Mouse (Mus musculus) stomach, embryonic 14.5 days (tissue): ENCODE data around the gene Ubp1. TPM values are rescaled to one million over a fixed set of nuclear protein-coding genes. Genes with fewer than 3 reads are reported as not detected.

Source experiments
- ATAC-seq: fragments of 200-750 bp; cut with Nextera tagmentation; 2 replicates; pipeline ENCODE4 v1.8.0; 2017; ENCODE audit warnings: low read depth, moderate TSS enrichment; ENCODE audit not compliant: insufficient number of reproducible peaks, insufficient read depth, low FRiP score
- H3K27ac ChIP-seq: fragments of 300-500 bp; sonication (generic); 2 replicates; pipeline ENCODE4 v1.5.1; 2014; ENCODE audit warnings: mild to moderate bottlenecking, low read length, moderate library complexity, mixed read lengths
- H3K27me3 ChIP-seq: fragments of 300-500 bp; sonication (generic); 2 replicates; pipeline ENCODE4 v1.6.1; 2014; ENCODE audit warnings: low read length, control low read depth, mixed read lengths; ENCODE audit not compliant: control insufficient read depth, insufficient read depth
- H3K36me3 ChIP-seq: fragments of 300-500 bp; sonication (generic); 2 replicates; pipeline ENCODE4 v1.6.1; 2014; ENCODE audit warnings: mild to moderate bottlenecking, control low read depth, low read length, moderate library complexity, mixed read lengths; ENCODE audit not compliant: control insufficient read depth, insufficient read depth
- H3K4me1 ChIP-seq: fragments of 300-500 bp; sonication (generic); 2 replicates; pipeline ENCODE4 v1.6.1; 2014; ENCODE audit warnings: low read length, control low read depth, mixed read lengths; ENCODE audit not compliant: control insufficient read depth, insufficient read depth
- H3K4me2 ChIP-seq: fragments of 300-500 bp; sonication (generic); replicated peaks from 2 replicates; pipeline ENCODE4 v1.6.1; 2014; ENCODE audit warnings: low read depth, low read length, control low read depth
- H3K4me3 ChIP-seq: fragments of 300-500 bp; sonication (generic); 2 replicates; pipeline ENCODE4 v1.5.1; 2014; ENCODE audit warnings: low read depth, low read length, control low read depth
- H3K9ac ChIP-seq: fragments of 300-500 bp; sonication (generic); replicated peaks from 2 replicates; pipeline ENCODE4 v1.6.1; 2014; ENCODE audit warnings: low read depth, mild to moderate bottlenecking, control low read depth, low read length, moderate library complexity, mixed read lengths
- H3K9me3 ChIP-seq: fragments of 300-500 bp; sonication (generic); 2 replicates; pipeline ENCODE4 v1.6.1; 2016; ENCODE audit warnings: low read depth, low read length, control low read depth; ENCODE audit not compliant: control insufficient read depth
- WGBS: fragments of 180-500 bp; shearing (Covaris S2); extraction: QIAGEN DNeasy Blood & Tissue Kit; methylation state at CpG from one replicate; pipeline ENCODE4 v1.1.7; 2014; 5-methylcytosine and 5-hydroxymethylcytosine counted together
- polyA plus RNA-seq: library from polyadenylated mRNA; unstranded; fragments of >200 nt; fragmentation: Nextera tagmentation; extraction: Ambion mirVana; gene quantifications from 2 replicates; pipeline ENCODE4 v1.2.1, GENCODE M21; 2014

Ubp1 gene
- polyA plus RNA-seq, 1 experiment from 2014 or later: 46.2 TPM

DNA sequence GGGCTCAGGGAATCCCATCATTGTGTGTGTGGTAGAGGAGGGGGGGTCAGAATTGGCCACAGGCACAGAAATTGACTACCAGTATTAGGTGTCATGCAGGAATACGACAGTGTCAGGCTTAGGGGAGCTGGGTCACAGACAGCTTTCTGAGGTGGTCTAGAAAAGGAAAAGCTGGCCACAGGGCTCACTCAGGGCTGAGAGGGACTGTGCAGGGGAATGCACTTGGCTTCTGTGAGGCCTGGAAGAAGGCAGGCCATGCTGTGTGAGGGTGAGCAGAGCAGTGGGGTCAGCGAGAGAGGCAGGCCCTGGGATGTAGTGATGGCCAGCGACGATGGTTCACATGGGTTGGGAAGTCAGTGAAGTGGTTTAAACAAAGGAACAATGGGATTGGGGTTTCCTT lies 43.1 kb downstream of the Ubp1 start:
- peaks cover 75% of the 10 kb centered on the region for H3K36me3 ChIP-seq
- no peaks in the 10 kb centered on the region for H3K9me3 ChIP-seq
- no peak for ATAC-seq
- no peak overlapping the region for H3K4me2 ChIP-seq
- H3K9ac ChIP-seq: no peak overlapping the region
- 96% methylated on average over 4 of the region's 4 CpGs for WGBS
- H3K27me3 ChIP-seq: no peaks in the 10 kb centered on the region
- H3K4me1 ChIP-seq: no peaks in the 10 kb centered on the region
- H3K4me3 ChIP-seq: no peak overlapping the region
- H3K27ac ChIP-seq: no peak overlapping the region

DNA sequence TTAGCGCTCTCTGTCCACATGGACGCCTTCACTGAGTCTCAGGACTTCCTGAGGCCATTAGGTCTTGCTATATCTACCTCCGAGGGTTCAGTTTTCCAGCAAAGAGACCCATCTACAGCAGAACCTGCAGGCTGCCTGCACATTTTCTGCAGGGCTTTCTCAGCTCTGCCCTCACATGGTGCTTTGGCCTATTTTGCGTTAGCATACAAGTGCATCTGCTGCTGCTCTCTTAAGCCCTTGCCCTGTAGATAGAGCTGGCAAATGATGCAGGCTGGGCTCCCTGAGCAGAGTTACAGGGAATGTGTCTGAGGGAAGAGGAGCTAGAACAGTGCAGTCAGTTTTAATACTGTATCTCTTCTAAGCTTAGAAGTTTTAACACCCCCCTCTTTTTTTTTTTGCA lies 44.2 kb downstream of the Ubp1 start:
- Histone ChIP-seq H3K36me3 (peaks cover 73% of the 10 kb centered on the region), H3K4me3 (no peak overlapping the region), H3K4me2 (no peak overlapping the region), H3K9ac (no peak overlapping the region), H3K27ac (no peak overlapping the region), H3K9me3 (no peaks in the 10 kb centered on the region), H3K4me1 (no peaks in the 10 kb centered on the region), H3K27me3 (no peaks in the 10 kb centered on the region)
- no peak for ATAC-seq
- 88% methylated on average over 4 of the region's 4 CpGs for WGBS

GRCm38 (mm10) chr9:113975442-113975841 lies 44.7 kb downstream of the Ubp1 start:
- no peak for ATAC-seq
- H3K4me3 ChIP-seq: no peak overlapping the region
- peaks cover 69% of the 10 kb centered on the region for H3K36me3 ChIP-seq
- no peak overlapping the region for H3K27ac ChIP-seq
- 80% methylated on average over 7 of the region's 7 CpGs for WGBS
- no peak overlapping the region for H3K9ac ChIP-seq
- no peaks in the 10 kb centered on the region for H3K27me3 ChIP-seq
- no peaks in the 10 kb centered on the region for H3K4me1 ChIP-seq
- H3K9me3 ChIP-seq: no peaks in the 10 kb centered on the region
- no peak overlapping the region for H3K4me2 ChIP-seq

- H3K4me1 ChIP-seq: no peaks in the 10 kb centered on the region
- peaks cover 60% of the 10 kb centered on the region for H3K36me3 ChIP-seq
- ATAC-seq: no peak
- H3K27me3 ChIP-seq: no peaks in the 10 kb centered on the region
- no peak overlapping the region for H3K4me3 ChIP-seq
- no peaks in the 10 kb centered on the region for H3K9me3 ChIP-seq
- no peak overlapping the region for H3K9ac ChIP-seq
- H3K27ac ChIP-seq: no peak overlapping the region
- H3K4me2 ChIP-seq: no peak overlapping the region
- 96% methylated on average over 10 of the region's 10 CpGs for WGBS
Measured at GRCm38 (mm10) chr9:113976264-113976663, 45.5 kb downstream of the Ubp1 start.

DNA sequence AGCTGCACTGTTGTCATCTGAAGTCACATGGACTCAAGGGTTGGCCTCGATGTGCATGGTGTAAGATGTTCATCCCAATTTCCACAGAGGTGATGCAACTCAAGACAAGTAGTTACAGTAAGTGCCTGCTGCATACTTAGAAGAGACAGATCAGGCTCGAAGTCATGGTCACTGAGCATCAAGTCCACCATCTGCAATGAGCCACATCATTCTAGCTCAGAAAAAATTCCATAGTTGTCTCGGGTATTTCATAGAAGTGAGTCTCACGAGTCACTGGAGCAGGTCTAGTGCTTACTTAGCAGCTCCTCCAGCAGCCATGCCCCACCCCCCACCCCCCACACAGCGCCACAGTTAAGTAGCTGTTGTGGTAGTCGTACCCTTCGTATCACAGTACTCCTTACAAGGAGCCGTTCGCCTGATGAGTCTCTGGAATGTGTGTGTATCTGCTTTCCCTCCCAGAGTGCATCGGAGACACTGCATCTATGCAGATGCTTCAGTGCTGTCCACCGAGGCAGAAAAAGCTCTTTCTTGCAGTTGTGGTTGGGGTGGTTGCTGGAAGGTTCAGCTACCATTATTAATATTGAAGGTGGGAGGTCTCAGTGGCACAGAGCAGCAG lies 46.6 kb downstream of the Ubp1 start:
- H3K9me3 ChIP-seq: no peaks in the 10 kb centered on the region
- WGBS: 79% methylated on average over 11 of the region's 11 CpGs
- H3K4me3 ChIP-seq: no peak overlapping the region
- H3K27ac ChIP-seq: no peak overlapping the region
- H3K4me1 ChIP-seq: no peaks in the 10 kb centered on the region
- H3K4me2 ChIP-seq: no peak overlapping the region
- no peak overlapping the region for H3K9ac ChIP-seq
- no peaks in the 10 kb centered on the region for H3K27me3 ChIP-seq
- no peak for ATAC-seq
- peaks cover 60% of the 10 kb centered on the region for H3K36me3 ChIP-seq

- no peak overlapping the region for H3K9ac ChIP-seq
- H3K36me3 ChIP-seq: peaks cover 51% of the 10 kb centered on the region
- no peaks in the 10 kb centered on the region for H3K27me3 ChIP-seq
- no peak for ATAC-seq
- no peak overlapping the region for H3K4me3 ChIP-seq
- H3K4me2 ChIP-seq: no peak overlapping the region
- H3K9me3 ChIP-seq: no peaks in the 10 kb centered on the region
- WGBS: 84% methylated on average over 7 of the region's 7 CpGs
- H3K4me1 ChIP-seq: no peaks in the 10 kb centered on the region
- H3K27ac ChIP-seq: no peak overlapping the region
Measured at GRCm38 (mm10) chr9:113978656-113979055, 47.9 kb downstream of the Ubp1 start.

DNA sequence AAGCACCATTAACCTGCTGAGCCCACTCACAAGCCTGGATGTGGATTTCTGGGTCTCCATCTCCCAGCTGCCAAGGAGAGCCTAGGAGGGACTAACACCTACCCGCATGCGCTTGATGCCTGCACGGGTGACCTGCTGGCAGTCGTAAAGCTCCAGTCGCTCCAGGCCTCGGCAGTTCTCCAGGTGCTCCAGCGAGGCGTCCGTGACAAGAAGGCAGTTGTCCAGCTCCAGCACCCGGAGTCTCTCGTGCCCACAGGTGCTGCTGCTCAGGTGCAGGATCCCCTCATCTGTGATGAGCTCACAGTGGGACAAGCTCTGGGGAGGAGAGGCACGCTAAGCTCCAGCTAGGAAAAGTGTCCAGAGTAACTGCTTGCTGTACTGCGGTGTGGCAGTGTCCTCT lies 48.6 kb downstream of the Ubp1 start:
- H3K9ac ChIP-seq: no peak overlapping the region
- H3K4me1 ChIP-seq: no peaks in the 10 kb centered on the region
- no peaks in the 10 kb centered on the region for H3K27me3 ChIP-seq
- 91% methylated on average over 13 of the region's 13 CpGs for WGBS
- no peak for ATAC-seq
- H3K9me3 ChIP-seq: no peaks in the 10 kb centered on the region
- H3K36me3 ChIP-seq: peaks cover 45% of the 10 kb centered on the region
- H3K27ac ChIP-seq: no peak overlapping the region
- H3K4me3 ChIP-seq: no peak overlapping the region
- no peak overlapping the region for H3K4me2 ChIP-seq

DNA sequence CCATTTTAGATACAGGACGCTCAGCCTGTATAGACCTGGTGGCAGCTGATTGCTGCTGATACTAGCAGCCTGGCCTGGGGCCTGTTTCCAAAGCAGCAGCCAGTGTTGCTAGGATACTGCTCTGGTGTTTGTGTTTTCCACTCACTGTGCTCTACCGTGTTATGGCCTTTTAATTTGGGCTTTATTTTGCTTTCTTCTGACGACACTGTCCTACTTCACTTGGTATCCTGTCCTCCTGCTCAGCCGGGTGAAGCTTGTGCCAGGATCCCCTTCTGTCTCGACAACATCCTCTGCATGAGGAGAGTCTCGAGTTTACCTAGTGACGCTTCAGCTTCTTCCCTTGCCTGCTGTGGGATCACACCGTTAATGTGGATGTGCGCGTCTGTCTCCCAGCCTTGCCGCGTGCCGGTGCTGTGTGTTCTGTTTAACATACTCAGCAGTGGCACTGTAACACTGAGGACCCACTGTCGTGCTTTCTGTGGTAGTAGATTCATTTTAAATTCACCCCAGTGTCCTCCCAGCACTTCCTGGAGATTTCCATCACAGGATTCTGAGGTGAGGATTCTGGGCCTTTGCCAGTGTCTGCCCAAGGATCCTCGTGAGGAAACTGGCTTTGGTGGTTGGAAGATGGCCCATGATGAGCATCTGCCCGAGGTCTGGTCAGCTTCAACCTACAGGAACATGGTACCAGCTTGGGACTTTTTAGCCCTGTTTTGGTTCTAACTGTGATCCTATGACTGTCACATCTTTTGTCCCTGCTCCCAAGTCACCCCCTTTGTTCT lies 50.6 kb downstream of the Ubp1 start:
- Histone ChIP-seq H3K4me2 (no peak overlapping the region), H3K9ac (no peak overlapping the region), H3K4me1 (no peaks in the 10 kb centered on the region), H3K36me3 (peaks cover 27% of the 10 kb centered on the region), H3K4me3 (no peak overlapping the region), H3K9me3 (no peaks in the 10 kb centered on the region), H3K27ac (no peak overlapping the region), H3K27me3 (no peaks in the 10 kb centered on the region)
- WGBS: 67% methylated on average over 16 of the region's 16 CpGs
- no peak for ATAC-seq
